Mouse (Mus musculus) 3134 (cell line): ENCODE data around the gene Prc1.
A peak's percentile ranks its signal among the peaks of the same experiment; 100 is the strongest.
"Not testable (repeated sequence)": the region's sequence is repeated elsewhere in the genome, so short reads cannot be mapped to it uniquely, and the experiment has no call there.

Source experiments
- DNase-seq: peaks from one replicate; pipeline ENCODE4 v3.0.0-alpha.2; 2011; ENCODE audit warnings: low spot score; ENCODE audit not compliant: insufficient read length; ENCODE audit errors: extremely low read depth

Gene Prc1

DNA sequence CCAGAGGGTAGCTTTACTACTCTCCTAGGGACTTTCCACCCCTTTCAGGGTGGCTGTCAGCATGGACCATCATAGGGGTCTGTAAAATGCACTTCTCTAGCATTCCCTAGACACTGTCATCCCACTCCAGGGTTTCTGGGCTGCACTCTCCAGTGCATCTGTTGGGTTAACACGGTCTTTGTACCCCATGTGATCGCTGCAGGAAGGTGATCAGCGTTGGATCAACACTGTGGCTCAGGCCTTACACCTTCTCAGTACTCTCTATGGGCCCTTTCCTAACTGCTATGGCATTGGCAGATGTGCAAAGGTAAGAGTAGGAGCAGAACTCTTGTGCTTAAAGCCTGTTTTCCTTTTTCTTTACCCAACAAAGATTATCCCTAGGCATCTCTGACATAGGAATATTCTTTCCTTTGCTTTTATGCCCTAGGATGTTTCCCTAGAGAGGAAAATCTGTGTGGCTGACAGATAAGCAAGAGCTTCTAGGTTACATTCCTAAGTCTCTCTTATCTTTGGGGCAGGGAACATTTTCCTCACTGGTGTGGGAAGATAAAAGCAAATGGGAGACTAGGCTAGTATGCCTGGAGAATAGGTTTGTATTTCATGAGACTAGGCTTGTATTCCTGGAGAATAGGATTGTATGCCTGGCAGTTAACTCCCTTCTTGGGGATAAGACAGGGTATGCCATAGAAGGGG lies 10.9 kb upstream of the Prc1 start:
- no peak for DNase-seq

DNA sequence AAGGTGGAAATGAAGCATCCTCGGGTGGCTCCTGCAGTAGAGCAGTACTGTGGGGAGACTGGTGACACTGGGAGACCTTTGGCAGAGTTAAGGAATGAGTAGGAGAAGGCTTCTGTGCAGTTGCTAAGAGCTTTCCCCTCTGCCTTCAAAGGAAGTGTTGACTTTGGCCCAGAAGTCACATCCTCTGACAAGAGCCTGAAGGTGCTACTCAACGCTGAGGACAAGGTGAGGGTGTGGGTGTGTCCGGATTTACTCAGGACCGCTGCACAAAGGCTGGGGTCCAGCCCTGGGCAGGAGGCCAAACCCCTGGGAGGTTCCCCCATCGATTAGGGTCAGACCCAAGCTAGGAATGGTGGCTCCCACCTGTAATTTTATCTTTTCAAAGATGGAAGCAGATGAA lies 9.9 kb upstream of the Prc1 start:
- no peak for DNase-seq

DNA sequence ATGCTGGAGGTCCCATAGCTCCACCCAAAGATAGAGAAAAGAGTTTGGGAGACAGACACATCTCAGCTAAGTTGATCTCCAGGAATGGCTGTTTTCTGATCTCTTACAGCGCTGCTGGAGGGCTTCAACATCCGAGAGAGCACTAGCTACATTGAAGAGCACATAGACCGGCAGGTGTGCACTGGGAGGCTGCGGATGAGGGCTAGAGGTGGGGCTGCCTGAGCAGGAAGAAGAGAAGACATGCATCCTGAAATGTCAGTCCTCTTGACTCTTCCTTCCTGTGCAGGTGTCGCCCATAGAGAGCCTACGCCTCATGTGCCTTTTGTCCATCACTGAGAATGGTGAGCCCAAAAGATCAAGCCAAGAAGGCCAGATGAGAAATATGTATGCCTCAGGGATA lies 8.5 kb upstream of the Prc1 start:
- no peak for DNase-seq

DNA sequence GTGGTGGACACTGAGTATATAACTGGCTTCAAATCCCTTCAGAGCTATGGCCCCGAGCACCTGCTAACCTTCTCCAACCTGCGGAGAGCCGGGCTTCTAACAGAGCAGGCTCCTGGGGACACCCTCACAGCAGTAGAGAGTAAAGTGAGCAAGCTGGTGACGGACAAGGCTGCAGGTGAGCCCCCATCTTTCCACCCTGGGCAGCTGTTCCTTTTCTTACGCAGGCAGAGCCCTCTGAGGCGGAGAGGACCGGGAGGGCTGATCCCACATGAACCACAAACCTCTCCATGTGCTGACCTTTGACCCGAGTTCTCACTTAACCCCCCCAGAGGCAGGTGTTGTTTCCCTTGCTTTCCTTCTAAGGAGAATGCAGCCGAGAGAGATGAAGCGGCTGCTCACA lies 6.5 kb upstream of the Prc1 start:
- DNase-seq = no peak

DNA sequence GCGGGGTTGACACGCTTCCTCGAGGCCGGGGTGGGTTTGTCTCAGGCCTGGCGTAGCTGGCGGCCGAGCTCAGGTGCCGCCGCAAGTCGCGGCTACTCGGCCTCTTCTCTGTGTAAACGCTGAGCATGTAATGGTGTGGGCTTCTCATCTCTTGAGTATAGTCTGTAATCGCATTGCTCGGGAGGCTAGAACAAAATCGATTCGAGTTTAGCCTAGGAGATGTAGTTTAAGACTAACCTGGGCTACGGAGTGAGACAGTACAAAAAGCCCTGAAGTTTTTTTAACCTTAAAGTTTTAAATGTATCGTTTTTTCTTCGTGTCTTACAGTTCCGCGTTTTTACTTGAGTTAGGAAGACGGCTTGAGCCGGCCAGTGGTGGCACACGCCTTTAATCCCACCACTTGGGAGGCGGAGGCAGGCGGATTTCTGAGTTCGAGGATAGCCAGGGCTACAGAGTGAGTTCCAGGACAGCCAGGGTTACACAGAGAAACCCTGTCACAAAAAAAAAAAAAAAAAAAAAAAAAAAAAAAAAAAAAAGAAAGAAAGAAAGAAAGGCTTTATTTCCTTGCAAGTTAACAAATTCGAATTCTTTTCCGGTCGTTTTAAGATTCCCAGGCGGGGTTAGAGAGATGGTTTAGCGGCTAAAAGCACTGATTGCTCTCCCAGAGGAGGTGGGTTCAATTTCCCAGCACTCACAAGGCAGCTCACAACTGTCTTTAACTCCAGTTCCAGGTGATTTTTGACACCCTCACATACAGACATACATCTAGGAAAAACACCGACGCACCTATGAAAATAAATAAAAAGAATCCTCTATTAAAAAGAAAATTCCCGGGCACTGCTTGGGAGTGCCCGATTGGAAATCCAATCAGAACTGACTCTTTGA lies 756 bp downstream of the Prc1 start:
- DNase-seq = no peak

DNA sequence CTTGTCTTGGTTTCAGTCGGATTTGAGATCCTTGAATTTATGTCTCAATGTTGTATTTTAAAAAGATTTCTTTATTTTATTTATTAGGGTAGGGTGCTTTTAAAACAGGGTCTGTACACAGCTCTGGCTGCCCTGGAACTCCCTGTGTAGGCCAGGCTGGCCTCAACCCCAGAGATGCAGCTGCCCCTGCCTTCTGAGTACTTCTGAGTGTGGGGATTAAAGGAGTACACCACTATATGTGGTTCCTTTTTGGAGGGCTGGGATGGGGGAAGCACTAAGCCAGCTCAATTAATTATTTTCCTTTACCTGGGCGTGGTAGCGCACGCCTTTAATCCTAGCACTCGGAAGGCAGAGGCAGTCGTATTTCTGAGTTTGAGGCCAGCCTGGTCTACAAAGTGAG lies 2.2 kb downstream of the Prc1 start:
- no peak for DNase-seq

DNA sequence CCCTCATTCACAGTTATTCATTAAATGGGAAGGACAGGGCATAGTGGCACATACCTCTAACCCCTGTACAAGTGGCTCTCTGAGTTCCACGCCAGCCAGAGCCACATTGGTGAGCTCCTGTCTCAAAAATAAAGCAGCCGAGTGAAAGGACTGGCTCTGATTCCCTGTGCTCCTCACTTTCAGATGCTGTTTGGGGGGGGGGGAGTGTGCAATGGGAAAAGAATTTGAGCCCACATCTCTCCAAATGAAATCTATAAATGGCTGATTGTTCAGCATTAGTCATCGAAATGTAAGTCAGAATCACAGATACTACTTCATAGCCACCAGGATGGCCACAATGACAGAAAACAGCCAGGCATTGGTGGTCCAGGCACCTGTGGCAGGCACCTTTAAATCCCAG lies 2.8 kb downstream of the Prc1 start:
- peak; percentile 44 for DNase-seq

DNA sequence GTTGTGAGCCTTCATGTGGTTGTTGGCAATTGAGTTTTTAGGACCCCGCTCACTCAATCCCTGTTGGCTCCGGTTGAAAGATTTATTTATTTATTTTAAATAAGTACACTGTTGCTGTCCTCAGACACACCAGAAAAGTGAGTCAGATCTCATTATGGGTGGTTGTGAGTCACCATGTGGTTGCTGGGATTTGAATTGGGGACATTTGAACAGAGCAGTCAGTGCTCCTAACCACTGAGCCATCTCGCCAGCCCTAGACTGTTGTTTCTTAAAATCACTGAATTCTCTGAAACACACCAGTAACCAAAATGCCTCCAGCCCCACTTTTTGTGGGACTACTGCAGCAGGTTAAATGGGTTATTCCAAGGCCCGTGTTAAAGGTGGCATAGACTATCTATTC lies 4.5 kb downstream of the Prc1 start:
- peak; percentile 70 for DNase-seq

DNA sequence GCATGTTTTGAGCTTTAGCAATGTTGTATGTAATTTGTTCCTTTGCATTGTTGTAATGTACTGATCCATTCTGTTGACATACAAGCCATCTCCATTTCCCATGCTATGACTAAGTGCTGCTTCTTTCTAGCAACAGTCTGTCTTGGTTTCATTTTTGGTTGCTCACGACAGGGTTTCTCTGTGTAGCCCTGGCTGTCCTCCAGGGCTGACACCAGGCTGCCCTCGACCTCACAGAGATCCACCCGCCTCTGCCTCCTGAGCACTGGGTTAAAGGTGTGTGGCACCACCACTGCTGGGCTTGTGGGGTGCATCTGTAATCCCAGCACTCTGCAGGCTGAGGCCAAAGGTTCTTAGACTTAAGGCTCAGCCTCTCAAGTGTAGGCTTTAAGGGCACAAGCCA lies 5.3 kb downstream of the Prc1 start:
- peak; percentile 56 for DNase-seq

DNA sequence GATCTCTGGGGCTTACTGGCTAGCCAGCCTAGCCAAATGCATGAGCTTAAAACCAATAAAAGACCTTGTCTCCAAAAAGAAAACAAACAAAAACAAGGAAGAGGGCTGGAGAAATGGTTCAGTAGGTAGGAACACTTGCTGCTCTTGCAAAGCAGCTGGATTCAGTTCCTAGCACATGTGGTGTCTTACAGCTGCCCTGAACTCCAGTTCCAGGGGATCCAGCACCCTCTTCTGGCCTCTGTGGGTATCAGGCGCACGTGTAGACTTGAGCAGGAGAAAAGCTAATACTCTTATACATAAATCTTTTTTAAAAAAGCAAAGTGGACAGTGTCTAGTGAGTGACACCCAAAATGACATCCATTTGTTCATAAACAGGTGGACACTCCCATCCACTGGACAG lies 7.3 kb downstream of the Prc1 start:
- no peak for DNase-seq

DNA sequence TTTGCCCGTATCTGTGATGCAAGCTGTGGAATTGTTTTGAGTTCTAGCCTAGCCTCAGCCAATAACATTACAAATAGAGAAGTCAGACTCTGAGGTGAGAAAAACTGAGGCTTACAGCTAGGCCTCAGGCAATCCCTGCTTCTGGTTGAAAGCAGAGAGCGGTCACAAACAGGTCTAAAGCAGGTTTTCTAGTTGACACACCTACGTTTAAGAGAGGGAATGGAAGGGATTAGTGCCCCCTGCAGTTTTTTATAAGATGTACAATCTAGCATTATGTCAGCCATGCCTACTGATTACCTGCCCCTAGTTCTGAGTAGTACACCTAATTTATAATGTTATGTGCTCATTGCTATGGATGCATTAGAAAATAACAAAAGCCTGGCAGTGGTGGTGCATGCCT lies 13.5 kb downstream of the Prc1 start:
- no peak for DNase-seq

DNA sequence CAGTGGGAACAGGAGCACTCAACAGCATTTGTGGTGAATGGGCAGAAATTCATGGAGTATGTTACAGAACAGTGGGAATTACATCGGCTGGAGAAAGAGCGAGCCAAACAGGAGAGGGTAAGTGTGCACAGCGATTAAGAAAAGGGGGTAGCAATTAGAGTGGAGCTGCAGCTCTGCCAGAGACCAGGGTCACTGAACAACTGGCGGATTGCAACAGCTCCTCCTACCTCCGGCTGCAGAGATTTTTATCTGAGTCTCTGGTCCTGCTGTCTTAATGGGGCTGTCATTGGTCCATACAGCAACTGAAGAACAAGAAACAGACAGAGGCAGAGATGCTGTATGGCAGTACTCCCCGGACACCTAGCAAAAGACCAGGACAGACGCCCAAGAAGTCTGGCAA lies 16.5 kb downstream of the Prc1 start:
- DNase-seq = no peak

DNA sequence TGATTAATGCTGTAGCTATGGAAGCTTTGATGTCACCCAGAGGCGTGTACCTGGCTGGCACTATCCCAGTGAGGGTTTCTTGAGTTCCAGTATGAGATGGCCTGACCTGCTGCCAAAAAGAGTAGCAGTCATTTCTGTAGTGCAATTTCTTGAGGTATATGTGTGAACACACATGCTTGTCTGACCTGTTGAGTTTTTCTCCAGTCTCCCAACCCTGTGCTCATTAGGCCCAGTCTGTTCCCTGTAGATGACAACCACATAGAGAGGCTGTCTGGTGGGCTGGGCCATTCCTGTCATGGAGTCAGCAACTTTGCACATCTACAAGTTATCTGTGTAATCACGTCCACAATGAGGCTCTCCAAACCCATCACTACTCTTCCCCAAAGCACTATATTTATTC lies 21.5 kb downstream of the Prc1 start:
- no peak for DNase-seq

DNA sequence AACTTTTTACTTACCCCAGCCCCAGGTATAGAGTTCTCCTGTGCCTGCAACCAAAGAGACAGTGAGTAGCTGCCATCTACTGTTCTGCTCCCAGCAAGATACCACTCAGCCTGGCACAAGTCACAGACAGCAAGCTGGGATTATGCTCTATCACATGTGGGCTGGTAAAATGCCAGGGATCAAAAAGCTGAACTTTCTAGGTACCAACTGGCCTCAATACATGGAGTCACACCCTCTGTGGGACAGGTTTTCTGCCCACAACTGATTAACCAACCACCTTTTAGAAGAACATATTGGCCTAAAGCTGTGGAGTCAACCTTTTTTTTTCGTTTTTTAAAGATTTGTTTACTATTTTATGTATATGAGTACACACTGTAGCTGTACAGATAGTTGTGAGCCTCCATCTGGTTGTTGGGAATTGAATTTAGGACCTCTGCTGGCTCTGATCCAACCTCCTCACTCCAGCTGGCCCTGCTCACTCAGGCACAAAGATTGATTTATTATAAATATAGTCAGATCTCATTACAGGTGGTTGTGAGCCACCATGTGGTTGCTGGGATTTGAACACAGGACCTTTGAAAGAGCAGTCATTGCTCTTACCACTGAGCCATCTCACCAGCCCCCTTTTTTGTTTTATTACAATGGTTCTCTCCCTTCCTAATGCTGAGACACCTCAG lies 23.3 kb downstream of the Prc1 start:
- DNase-seq = no peak

DNA sequence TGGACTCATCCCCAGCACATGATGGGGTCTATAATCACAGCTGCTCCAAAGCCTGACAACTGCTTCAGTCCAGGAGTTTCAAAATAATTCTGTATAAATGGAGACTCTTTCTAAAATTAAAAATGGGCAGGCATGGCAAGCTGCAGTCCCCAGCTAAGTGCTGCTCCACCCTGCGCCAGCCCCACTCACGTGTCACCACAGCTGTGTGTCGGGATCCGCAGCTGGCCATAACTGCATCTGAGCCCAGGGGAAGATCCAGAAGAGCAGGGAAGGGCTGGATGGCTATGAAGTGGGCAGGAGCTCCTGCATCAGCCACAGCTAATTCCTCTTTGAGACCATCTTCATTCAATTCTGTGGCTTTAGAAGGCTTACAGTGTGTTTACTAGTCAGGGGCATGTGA lies 24.4 kb downstream of the Prc1 start:
- no peak for DNase-seq

DNA sequence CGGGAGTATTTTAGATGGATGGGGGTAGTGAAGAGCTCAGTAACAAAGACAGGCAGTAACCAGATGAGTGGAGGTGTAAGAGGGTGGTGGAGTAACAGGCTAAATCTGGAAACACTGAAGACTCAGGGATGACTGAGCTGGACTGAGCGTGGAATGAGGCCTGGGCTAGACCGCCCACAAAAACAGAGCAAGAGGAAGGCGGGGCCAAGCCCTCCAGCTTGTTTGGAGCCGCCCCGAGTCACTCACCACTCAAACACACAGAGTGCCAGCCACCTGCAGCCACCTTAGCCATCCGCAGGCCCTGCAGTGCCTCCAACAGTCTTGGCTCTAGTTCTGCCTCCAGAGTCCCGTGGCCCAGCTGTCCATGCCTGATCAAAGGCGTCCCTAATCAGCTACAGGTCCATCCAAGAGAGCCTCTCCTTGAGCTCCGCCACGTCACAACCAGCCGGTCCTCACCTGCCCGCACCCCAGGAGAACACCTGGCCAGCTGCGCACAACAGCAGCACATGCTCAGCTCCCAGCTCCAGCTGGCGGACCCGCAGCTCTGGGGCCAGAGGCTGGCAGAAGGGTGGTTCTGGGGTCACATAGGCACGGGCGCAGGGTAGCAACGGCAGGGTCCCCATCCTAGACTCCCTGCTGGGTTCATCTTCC lies 25.7 kb downstream of the Prc1 start:
- no peak for DNase-seq

DNA sequence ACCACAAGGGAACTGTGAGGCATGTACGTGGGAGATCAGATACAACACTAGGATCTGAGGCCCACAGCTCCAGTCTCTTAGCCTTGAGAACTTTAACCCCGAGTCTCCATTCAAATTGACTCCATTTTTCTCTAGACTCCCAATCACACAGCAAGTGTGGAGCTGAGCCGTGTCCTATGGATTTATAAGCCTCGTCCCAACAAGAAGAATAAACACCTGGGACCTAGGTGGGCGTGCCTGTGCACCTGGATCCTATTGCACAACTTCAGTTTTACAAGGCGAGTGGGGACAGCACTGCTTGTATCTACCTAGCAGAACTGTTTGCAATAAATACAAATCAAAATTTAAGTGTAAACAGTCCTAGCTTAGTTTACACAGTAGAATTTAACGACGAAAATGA lies 29.1 kb downstream of the Prc1 start:
- no peak for DNase-seq

DNA sequence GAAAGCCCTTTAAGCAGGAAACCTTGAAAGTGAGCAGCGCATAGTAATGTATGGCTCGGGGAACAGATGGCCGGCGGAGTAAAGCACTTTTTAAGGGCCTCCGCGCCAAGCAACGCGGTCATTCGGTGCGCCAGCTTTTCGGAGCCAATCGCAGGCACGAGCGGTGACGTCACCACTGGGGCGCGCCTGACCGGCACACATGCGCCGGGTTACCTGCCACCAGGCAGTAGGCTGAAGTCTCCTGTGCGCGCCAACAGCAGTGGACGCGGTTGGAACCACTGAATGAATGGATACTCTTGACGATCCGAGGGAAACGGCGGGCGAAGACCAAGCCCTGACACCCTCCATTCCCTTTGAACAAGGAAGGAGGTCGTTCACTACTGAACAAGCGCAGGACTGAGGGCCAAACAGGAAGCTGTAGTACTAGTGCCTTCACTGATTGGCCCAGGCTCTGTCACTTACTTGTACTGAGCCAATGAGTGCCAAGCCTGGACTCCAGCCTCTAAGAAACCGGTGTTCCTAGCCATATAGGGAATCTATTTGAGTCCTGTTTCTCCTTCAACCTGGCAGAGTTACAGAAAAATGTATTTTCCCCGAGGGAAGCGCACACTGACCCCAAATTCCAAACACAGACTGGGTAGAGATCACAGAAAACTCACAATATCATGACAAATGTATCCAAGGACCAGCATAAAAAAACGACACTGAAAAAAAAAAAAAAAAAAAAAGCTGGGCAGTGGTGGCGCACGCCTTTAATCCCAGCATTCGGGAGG lies 30.0 kb downstream of the Prc1 start, which contains the start of gene Rccd1:
Gene Rccd1 (minus strand): TSS at position 412 of the 773 bp plus-strand sequence.
- DNase-seq = peak; percentile 97

DNA sequence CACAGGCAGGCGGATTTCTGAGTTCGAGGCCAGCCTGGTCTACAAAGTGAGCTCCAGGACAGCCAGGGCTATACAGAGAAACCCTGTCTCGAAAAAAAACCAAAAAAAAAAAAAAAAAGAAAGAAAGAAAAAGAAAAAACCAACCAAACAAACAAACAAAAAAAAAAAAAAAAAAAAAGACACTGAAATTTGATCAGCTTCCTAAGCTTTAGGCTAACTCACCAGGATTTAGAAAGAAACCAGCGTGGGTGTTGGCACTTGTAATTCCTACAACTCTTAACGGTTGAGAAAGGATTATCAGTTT lies 30.5 kb downstream of the Prc1 start:
- not testable (repeated sequence) for DNase-seq

DNA sequence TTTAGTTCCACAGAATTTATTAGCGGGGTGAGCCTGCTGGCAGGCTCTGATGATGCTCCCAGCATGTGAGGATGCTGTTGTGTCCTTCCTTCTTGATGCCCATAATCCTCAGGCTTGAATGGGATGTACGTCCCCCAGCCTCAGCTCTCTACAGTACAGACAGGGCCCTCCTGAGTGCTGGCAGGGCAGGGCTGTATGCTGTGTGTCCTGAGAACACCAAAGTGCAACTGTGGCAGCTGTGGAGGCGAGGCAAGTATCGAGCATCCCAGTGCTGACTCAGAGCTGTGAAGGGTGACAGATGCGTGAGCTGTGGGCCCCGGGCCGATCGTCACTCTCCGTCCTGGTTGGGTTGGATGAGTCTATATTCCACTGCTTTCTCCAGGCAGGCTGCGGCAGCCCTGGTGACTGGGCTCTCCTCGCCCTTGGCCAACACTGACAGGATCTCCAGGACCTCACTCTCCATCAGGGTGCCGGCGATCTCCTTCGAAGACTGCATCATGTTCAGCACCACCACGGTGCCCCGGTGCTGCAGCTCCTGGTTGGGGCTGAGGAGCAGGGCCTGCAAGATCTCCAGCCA lies 31.1 kb downstream of the Prc1 start:
- no peak for DNase-seq
